Mouse (Mus musculus): ENCODE measurements around the gene Pcdh7.

DNA sequence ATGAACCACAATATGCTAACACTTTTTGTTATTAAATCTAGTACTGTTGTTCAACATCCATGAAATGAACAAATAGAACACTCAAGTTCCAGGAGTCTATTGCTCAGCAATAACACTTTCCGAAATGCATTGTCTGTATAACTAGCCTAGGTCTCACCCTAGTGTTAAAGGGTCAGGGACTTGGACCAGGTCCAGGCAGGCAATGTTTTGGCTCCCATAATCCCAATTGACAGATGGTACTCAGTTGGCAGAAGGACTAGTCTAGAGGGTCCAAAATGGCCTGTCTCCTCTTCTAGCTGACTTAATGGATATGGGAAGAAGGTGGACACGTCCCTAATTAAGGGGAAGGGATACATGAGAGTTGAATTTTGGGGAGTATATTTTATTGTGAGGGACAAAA, 9.4 kb upstream of the Pcdh7 start:
- TF ChIP-seq POLR2A (IDR thresholded peaks at IDR 0.05; ENCODE audit: low read depth, low read length) (no peak), CTCF (IDR thresholded peaks at IDR 0.05; ENCODE audit: extremely low read depth, insufficient read length, insufficient replicate concordance, low read depth, low read length) (no peak)

Data from small intestine, adult 2 months (tissue).